Mouse (Mus musculus) lung, embryonic 14.5 days (tissue): ENCODE measurements around the gene Ttc7b. TPM values are rescaled to one million over a fixed set of nuclear protein-coding genes. Genes with fewer than 3 reads are reported as not detected.

Experiments
- ATAC-seq: fragments of 200-750 bp; cut with Nextera tagmentation; 2 replicates; pipeline ENCODE4 v1.8.0; 2017; ENCODE audit warnings: mild to moderate bottlenecking, moderate TSS enrichment, moderate library complexity; ENCODE audit not compliant: insufficient read depth
- DNase-seq: peaks from one replicate; pipeline ENCODE4 v3.0.0-alpha.2; 2015
- H3K27ac ChIP-seq: fragments of 300-500 bp; sonication (generic); 2 replicates; pipeline ENCODE4 v1.5.1; 2014; ENCODE audit warnings: low read depth, mild to moderate bottlenecking, moderate library complexity
- H3K27me3 ChIP-seq: fragments of 300-500 bp; sonication (generic); 2 replicates; pipeline ENCODE4 v1.6.1; 2014; ENCODE audit warnings: low read length, control low read depth; ENCODE audit not compliant: insufficient read depth
- H3K36me3 ChIP-seq: fragments of 300-500 bp; sonication (generic); 2 replicates; pipeline ENCODE4 v1.6.1; 2014; ENCODE audit warnings: control low read depth; ENCODE audit not compliant: insufficient read depth
- H3K4me1 ChIP-seq: fragments of 300-500 bp; sonication (generic); 2 replicates; pipeline ENCODE4 v1.6.1; 2014; ENCODE audit warnings: antibody characterized with exemption, control low read depth; ENCODE audit not compliant: insufficient read depth
- H3K4me2 ChIP-seq: fragments of 300-500 bp; sonication (generic); 2 replicates; pipeline ENCODE4 v1.6.1; 2014; ENCODE audit warnings: mild to moderate bottlenecking
- H3K4me3 ChIP-seq: fragments of 300-500 bp; sonication (generic); 2 replicates; pipeline ENCODE4 v1.5.1; 2014; ENCODE audit warnings: low read depth, low read length
- H3K9ac ChIP-seq: fragments of 300-500 bp; sonication (generic); 2 replicates; pipeline ENCODE4 v1.6.1; 2014
- H3K9me3 ChIP-seq: fragments of 300-500 bp; sonication (generic); 2 replicates; pipeline ENCODE4 v1.6.1; 2016; ENCODE audit warnings: low read depth, low read length, control low read depth
- CTCF ChIP-seq: IDR thresholded peaks from 2 replicates; pipeline ENCODE4 v1.5.1; 2016; ENCODE audit warnings: antibody characterized with exemption, low read depth
- WGBS: fragments of 180-500 bp; shearing (Covaris S2); extraction: QIAGEN DNeasy Blood & Tissue Kit; methylation state at CpG from one replicate; pipeline ENCODE4 v1.1.7; 2014; 5-methylcytosine and 5-hydroxymethylcytosine counted together
- polyA plus RNA-seq: library from polyadenylated mRNA; unstranded; fragments of >200 nt; fragmentation: Nextera tagmentation; extraction: Ambion mirVana; gene quantifications from 2 replicates; pipeline ENCODE4 v1.2.1, GENCODE M21; 2014

Gene Ttc7b
- polyA plus RNA-seq, 1 experiment from 2014 or later = 8.1 TPM

GRCm38 (mm10) chr12:100480642-100481442 is 39.8 kb downstream of the Ttc7b start:
- Histone ChIP-seq H3K4me1 (no peaks in the 10 kb centered on the region), H3K4me3 (no peak overlapping the region), H3K27me3 (no peaks in the 10 kb centered on the region), H3K36me3 (peaks cover 15% of the 10 kb centered on the region; the same call in 1 of the 2 replicates), H3K9ac (no peak overlapping the region), H3K27ac (no peak overlapping the region), H3K4me2 (no peak overlapping the region), H3K9me3 (no peaks in the 10 kb centered on the region)
- TF ChIP-seq CTCF = no peak
- DNase-seq = no peak
- 78% methylated on average over 15 of the region's 15 CpGs for WGBS
- peak; percentile 60; the same call in 1 of the 2 replicates for ATAC-seq

DNA sequence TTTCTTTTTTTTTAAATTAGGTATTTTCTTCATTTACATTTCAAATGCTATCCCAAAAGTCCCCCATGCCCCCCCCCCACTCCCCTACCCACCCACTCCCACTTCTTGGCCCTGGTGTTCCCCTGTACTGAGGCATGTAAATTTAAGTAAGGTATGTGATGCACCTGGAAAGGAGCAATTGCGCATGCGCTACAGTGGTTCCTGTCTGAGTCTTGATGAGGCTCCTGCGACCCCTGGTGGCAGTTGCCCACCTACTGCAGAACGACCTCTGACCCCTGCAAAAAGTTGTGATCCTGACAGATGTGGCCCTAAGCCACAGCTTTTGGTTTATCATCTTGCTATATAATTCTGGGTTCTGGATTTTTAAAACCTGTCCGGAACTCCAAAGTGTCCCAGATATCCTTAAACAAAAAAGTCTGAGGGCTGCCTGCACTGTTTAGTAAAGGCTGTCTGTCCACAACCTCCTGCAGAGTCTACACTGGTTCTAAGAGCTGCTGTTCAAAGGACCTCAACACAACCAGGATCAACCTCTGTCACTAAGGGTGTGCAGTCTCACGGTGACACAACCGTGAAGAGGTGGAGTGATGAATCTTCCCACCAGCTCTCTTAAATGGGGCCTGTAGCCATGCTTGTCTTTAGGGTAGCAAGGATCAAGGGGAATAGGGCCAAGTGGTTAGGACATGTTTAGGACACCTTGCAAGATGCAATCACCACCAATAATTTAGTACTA is 40.6 kb downstream of the Ttc7b start:
- Histone ChIP-seq H3K4me2 (no peak overlapping the region), H3K4me1 (no peaks in the 10 kb centered on the region), H3K9me3 (no peaks in the 10 kb centered on the region), H3K27ac (no peak overlapping the region), H3K36me3 (peaks cover 12% of the 10 kb centered on the region; the same call in 1 of the 2 replicates), H3K27me3 (no peaks in the 10 kb centered on the region), H3K9ac (no peak overlapping the region), H3K4me3 (no peak overlapping the region)
- DNase-seq = peak; percentile 88
- WGBS = 33% methylated on average over 7 of the region's 7 CpGs
- peak; percentile 32; the same call in 1 of the 2 replicates for ATAC-seq
- peak; percentile 89 for TF ChIP-seq CTCF

DNA sequence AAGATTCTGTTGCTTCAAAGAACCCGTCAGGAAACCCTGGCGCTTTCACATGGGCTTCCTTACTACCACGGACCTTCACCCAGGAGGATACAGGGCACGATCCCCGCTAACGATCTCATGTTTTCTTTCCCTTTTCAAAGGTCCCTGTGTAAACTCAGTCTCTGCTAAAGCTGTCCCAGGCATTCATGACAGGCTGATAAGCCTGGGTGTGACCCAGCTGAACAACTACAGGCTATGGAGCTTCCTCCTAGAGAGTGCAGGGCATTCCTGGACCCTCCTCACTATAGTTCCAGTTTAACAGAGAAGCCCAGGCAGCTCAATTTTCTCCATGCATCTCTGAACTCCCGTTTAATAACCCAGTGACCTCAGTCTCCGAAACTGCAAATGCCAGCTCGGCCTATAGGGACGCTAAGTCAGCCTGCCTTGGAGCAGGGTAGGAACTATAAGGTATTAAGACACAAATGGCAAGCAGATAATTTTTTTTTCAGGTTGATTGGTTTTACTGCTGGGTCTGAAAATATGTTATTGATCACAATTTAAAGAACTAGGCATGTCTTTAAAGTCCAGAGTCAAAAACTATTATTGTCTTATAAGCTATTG is 41.3 kb downstream of the Ttc7b start:
- no peak overlapping the region for H3K27ac ChIP-seq

GRCm38 (mm10) chr12:100478615-100479014 is 42.0 kb downstream of the Ttc7b start:
- no peak for TF ChIP-seq CTCF
- peaks cover 12% of the 10 kb centered on the region; the same call in 1 of the 2 replicates for H3K36me3 ChIP-seq
- no peak overlapping the region for H3K4me2 ChIP-seq
- DNase-seq = no peak
- no peaks in the 10 kb centered on the region for H3K9me3 ChIP-seq
- H3K27me3 ChIP-seq = no peaks in the 10 kb centered on the region
- no peak for ATAC-seq
- WGBS = 74% methylated on average over 6 of the region's 6 CpGs
- H3K27ac ChIP-seq = no peak overlapping the region
- no peak overlapping the region for H3K4me3 ChIP-seq
- no peak overlapping the region for H3K9ac ChIP-seq
- H3K4me1 ChIP-seq = no peaks in the 10 kb centered on the region

More for the DNA sequence above, 41.3 kb downstream of the Ttc7b start:
- Histone ChIP-seq H3K4me1 (no peaks in the 10 kb centered on the region), H3K27me3 (no peaks in the 10 kb centered on the region), H3K9me3 (no peaks in the 10 kb centered on the region), H3K9ac (no peak overlapping the region), H3K36me3 (peaks cover 12% of the 10 kb centered on the region; the same call in 1 of the 2 replicates), H3K4me3 (no peak overlapping the region), H3K4me2 (no peak overlapping the region)
- ATAC-seq = no peak
- WGBS = 60% methylated on average over 10 of the region's 10 CpGs
- 0 out of 2 replicates have a peak, but pooled peaks have one; percentile 8 for TF ChIP-seq CTCF
- no peak for DNase-seq

DNA sequence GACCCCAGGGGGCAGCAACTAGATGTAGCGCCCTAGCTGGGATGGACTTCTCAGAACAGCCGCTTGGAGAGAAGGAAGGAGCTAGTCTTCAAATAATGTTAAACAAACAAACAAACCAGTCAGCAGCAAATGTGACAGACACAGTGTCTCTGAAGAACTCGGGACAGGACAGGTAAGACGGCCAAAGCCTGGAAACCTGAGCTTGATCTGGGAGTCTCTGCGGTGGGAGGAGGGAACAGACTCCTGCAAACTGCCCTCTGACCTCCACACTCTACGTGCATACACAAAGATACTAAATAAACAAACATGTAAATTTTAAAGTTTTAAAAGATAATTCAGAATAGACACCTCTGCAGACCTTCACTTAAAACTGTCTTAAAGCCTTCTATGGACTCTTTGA is 42.5 kb downstream of the Ttc7b start:
- Histone ChIP-seq H3K4me1 (no peaks in the 10 kb centered on the region), H3K9ac (no peak overlapping the region), H3K27ac (no peak overlapping the region), H3K36me3 (peaks cover 12% of the 10 kb centered on the region; the same call in 1 of the 2 replicates), H3K4me3 (no peak overlapping the region), H3K4me2 (no peak overlapping the region), H3K9me3 (no peaks in the 10 kb centered on the region), H3K27me3 (no peaks in the 10 kb centered on the region)
- WGBS = 59% methylated on average over 6 of the region's 6 CpGs
- TF ChIP-seq CTCF = no peak
- no peak for DNase-seq
- ATAC-seq = no peak

- TF ChIP-seq CTCF = no peak
- Histone ChIP-seq H3K4me3 (no peak overlapping the region), H3K9ac (no peak overlapping the region), H3K27ac (no peak overlapping the region), H3K9me3 (no peaks in the 10 kb centered on the region), H3K4me1 (no peaks in the 10 kb centered on the region), H3K27me3 (no peaks in the 10 kb centered on the region), H3K4me2 (no peak overlapping the region), H3K36me3 (peaks cover 12% of the 10 kb centered on the region; the same call in 1 of the 2 replicates)
- ATAC-seq = no peak
- DNase-seq = no peak
- WGBS = 79% methylated on average over 6 of the region's 6 CpGs
Observed at GRCm38 (mm10) chr12:100477474-100477873, 43.2 kb downstream of the Ttc7b start.

DNA sequence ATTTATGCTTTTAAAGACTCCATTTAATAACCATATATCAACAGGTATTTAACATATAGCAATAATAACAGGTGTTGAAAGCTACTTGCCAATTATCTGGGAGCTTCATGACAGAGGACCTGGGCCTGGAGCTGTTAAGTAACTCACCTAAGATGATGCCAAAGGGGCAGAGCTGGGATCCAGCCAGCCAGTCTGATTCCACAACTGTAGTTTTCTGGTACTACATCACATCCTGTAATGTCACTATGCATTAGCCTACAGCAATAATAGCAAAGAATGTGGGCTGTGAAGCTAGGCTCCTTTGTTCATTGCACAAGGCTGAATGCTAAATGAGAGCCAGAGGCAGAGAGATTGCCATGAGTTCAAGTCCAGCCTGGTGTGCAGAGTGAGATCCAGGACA is 44.3 kb downstream of the Ttc7b start:
- no peak overlapping the region for H3K9ac ChIP-seq
- H3K36me3 ChIP-seq = peaks cover 5% of the 10 kb centered on the region; the same call in 1 of the 2 replicates
- H3K9me3 ChIP-seq = no peaks in the 10 kb centered on the region
- H3K4me3 ChIP-seq = no peak overlapping the region
- TF ChIP-seq CTCF = no peak
- H3K4me2 ChIP-seq = no peak overlapping the region
- ATAC-seq = no peak
- no peak overlapping the region for H3K27ac ChIP-seq
- no peak for DNase-seq
- H3K4me1 ChIP-seq = no peaks in the 10 kb centered on the region
- H3K27me3 ChIP-seq = no peaks in the 10 kb centered on the region
